Mouse (Mus musculus) ES-Bruce4 (cell line): ENCODE results near the gene Il31. TPM values are rescaled to one million over a fixed set of nuclear protein-coding genes. Genes with fewer than 3 reads are reported as not detected.
"Not testable (repeated sequence)": the region's sequence is repeated elsewhere in the genome, so short reads cannot be mapped to it uniquely, and the experiment has no call there.

ENCODE experiments used
- H3K27ac ChIP-seq: 2 replicates; pipeline ENCODE4 v1.5.1; 2012; ENCODE audit warnings: low read length, inconsistent platforms; ENCODE audit not compliant: insufficient read depth
- H3K27me3 ChIP-seq: 2 replicates; pipeline ENCODE4 v1.6.1; 2012; ENCODE audit warnings: mild to moderate bottlenecking, low read length, inconsistent platforms; ENCODE audit not compliant: control insufficient read depth, poor library complexity, insufficient read depth, severe bottlenecking
- H3K36me3 ChIP-seq: 2 replicates; pipeline ENCODE4 v1.6.1; 2012; ENCODE audit warnings: inconsistent platforms, mild to moderate bottlenecking, low read length, moderate library complexity; ENCODE audit not compliant: control insufficient read depth, poor library complexity, insufficient read depth, severe bottlenecking
- H3K4me1 ChIP-seq: one replicate; pipeline ENCODE4 v1.8.1; 2011; ENCODE audit warnings: low read length; ENCODE audit not compliant: control insufficient read depth, insufficient read depth
- H3K4me3 ChIP-seq: 2 replicates; pipeline ENCODE4 v1.5.1; 2011; ENCODE audit warnings: low read depth, mild to moderate bottlenecking, low read length
- H3K9ac ChIP-seq: 2 replicates; pipeline ENCODE4 v1.6.1; 2012; ENCODE audit warnings: low read depth, mild to moderate bottlenecking, inconsistent platforms; ENCODE audit not compliant: poor library complexity, severe bottlenecking
- H3K9me3 ChIP-seq: replicated peaks from 2 replicates; pipeline ENCODE4 v1.6.1; 2012; ENCODE audit warnings: mild to moderate bottlenecking, low read length, inconsistent platforms; ENCODE audit not compliant: control insufficient read depth, poor library complexity, insufficient read depth, severe bottlenecking
- CTCF ChIP-seq: IDR thresholded peaks from one replicate; pipeline ENCODE4 v1.8.1; 2011; ENCODE audit warnings: low read depth, low read length
- EP300 ChIP-seq: IDR thresholded peaks from 2 replicates; pipeline ENCODE4 v1.6.1; 2011; ENCODE audit warnings: low read depth, low read length; ENCODE audit not compliant: insufficient read depth
- POLR2A ChIP-seq: IDR thresholded peaks from one replicate; pipeline ENCODE4 v1.8.1; 2011; ENCODE audit warnings: low read length; ENCODE audit not compliant: insufficient read depth
- polyA plus RNA-seq: library from polyadenylated mRNA; stranded (reverse); fragments of >200 nt; gene quantifications from 2 replicates; pipeline ENCODE4 v1.2.4, GENCODE M21; 2011; ENCODE audit warnings: low read depth; ENCODE audit not compliant: missing spikeins, insufficient read depth, insufficient read length

The Il31 gene
- polyA plus RNA-seq, 1 experiment = not detected

DNA sequence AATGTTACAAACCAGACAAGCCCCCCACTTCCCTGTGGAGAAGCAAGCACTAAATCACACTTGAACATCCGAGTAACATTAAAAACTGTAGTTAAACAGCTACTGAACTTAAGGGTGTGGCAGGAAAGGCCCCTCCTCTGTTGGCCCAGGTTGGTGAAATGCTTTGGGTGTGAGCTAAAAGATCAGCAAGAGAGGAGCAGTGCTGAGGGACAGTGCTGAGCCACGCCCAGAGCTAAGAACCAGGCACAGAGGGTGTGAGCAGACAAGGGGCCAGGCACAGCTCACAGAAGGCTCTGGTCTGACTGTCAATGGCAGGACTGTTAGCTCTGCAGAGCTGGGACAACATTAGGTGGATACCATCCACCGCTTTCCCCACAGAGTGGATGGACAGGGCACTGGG lies 22.8 kb upstream of the Il31 start:
- peaks cover 9% of the 10 kb centered on the region for H3K36me3 ChIP-seq

GRCm38 (mm10) chr5:123511426-123511825 lies 22.1 kb upstream of the Il31 start:
- not testable (repeated sequence) for H3K27me3 ChIP-seq, H3K9ac ChIP-seq, H3K27ac ChIP-seq, H3K9me3 ChIP-seq, H3K36me3 ChIP-seq, H3K4me1 ChIP-seq, H3K4me3 ChIP-seq

More for the DNA sequence above, 22.8 kb upstream of the Il31 start:
- Histone ChIP-seq H3K9me3 (no peaks in the 10 kb centered on the region), H3K9ac (no peak overlapping the region), H3K27me3 (no peaks in the 10 kb centered on the region), H3K4me1 (peaks cover 7% of the 10 kb centered on the region), H3K4me3 (no peak overlapping the region), H3K27ac (no peak overlapping the region)
- TF ChIP-seq CTCF (no peak), POLR2A (no peak), EP300 (no peak)

- TF ChIP-seq POLR2A (no peak), CTCF (no peak), EP300 (no peak)
- H3K4me3 ChIP-seq = no peak within 1 kb of the TSS
These were observed 20.9 kb upstream of the Il31 start, which contains the start of gene B3gnt4 for GRCm38 (mm10) chr5:123510160-123510559. Gene B3gnt4 (plus strand): TSS chr5:123510460.

DNA sequence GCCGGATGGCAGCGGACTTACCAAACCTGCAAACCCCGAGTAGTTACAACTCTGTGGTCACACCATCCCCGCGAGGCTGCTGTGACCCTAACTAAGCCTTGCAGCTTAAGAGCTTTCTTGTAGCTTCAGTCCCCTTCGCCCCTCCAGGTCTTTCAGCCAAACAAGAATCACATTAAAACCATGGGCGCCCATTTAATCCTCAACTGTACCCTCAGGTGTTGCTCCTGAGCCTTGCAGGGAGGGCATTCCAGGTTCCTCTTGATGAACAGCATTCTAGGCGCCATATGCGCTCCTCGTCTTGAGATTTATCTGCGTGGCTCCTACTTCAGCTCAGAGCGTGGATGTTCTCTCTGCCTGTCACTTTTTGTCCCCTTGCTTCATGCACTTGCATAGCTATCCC lies 19.6 kb upstream of the Il31 start:
- Histone ChIP-seq H3K27me3 (no peaks in the 10 kb centered on the region), H3K9ac (peak overlapping the region; percentile 83), H3K36me3 (no peaks in the 10 kb centered on the region), H3K27ac (no peak overlapping the region), H3K4me3 (peak overlapping the region; percentile 86), H3K9me3 (no peaks in the 10 kb centered on the region), H3K4me1 (peaks cover 7% of the 10 kb centered on the region)
- TF ChIP-seq POLR2A (no peak), CTCF (no peak), EP300 (no peak)

More at GRCm38 (mm10) chr5:123510160-123510559, 20.9 kb upstream of the Il31 start, which contains the start of gene B3gnt4:
- H3K4me1 ChIP-seq = peaks cover 7% of the 10 kb centered on the region
- no peak within 1 kb of the TSS for H3K9ac ChIP-seq
- no peak within 1 kb of the TSS for H3K27ac ChIP-seq
- no peaks in the 10 kb centered on the region for H3K9me3 ChIP-seq
- H3K27me3 ChIP-seq = no peaks in the 10 kb centered on the region
- H3K36me3 ChIP-seq = peaks cover under 1% of the 10 kb centered on the region; the same call in 1 of the 2 replicates

DNA sequence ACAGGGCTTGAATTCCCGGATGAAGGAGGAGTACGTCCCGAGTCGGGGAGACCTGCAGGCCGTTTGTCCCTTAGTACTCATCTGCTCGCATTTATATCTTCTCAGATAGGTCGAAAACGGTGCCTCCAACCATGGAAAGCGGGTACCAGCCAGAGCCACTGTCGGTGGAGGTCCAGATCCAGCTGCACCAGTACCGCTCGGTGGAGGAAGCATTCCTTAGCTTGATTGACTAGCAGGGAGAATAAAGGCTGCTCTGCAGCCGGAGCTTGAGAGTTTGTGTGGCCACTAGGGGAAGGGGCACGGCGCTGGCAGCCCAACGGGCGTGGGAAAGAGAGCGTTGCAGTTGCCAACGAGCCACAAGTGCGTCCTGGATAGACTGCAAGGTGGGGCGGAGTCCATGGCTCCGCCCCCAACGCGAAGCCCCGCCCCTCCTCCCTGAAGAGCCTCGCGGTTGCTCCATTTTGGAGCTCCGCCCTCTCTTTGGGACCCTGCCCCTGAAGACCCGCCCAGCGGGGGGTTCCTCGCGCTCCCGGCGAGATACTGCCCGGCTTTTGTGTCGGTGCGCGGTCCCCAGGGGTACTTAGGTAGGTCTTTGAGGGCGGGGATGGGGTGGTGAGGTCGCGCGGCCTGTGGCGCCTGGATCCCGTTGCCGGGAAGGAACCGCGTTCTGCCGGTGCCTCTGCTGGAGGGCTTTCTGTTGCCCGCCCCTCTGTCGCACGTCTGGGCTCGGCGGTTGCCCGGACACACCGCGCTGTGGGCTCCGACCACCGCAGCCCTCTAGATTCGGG lies 18.8 kb upstream of the Il31 start:
- Histone ChIP-seq H3K4me1 (peaks cover 7% of the 10 kb centered on the region), H3K9me3 (no peaks in the 10 kb centered on the region), H3K4me3 (peak overlapping the region; percentile 86), H3K27ac (no peak overlapping the region), H3K9ac (peak overlapping the region; percentile 83), H3K36me3 (no peaks in the 10 kb centered on the region), H3K27me3 (no peaks in the 10 kb centered on the region)
- no peak for TF ChIP-seq CTCF
- no peak for TF ChIP-seq EP300
- TF ChIP-seq POLR2A = no peak

- TF ChIP-seq CTCF = no peak
- no peak for TF ChIP-seq EP300
- no peak for TF ChIP-seq POLR2A
- Histone ChIP-seq H3K27ac (no peak overlapping the region), H3K36me3 (no peaks in the 10 kb centered on the region)
These were observed 12.7 kb upstream of the Il31 start for GRCm38 (mm10) chr5:123501973-123502372.

More at GRCm38 (mm10) chr5:123501973-123502372, 12.7 kb upstream of the Il31 start:
- Histone ChIP-seq H3K9ac (no peak overlapping the region), H3K4me3 (no peak overlapping the region), H3K27me3 (no peaks in the 10 kb centered on the region), H3K9me3 (no peaks in the 10 kb centered on the region), H3K4me1 (peaks cover under 1% of the 10 kb centered on the region)
